Mouse (Mus musculus): ENCODE measurements around the gene Gm48552. TPM values are rescaled to one million over a fixed set of nuclear protein-coding genes. Genes with fewer than 3 reads are reported as not detected.

Gm48552 gene
- polyA plus RNA-seq, 1 experiment from 2014 or later = 0.61 TPM

- Histone ChIP-seq H3K9me3 (ENCODE audit: control insufficient read depth, low read length) (no peaks in the 10 kb centered on the region), H3K27me3 (ENCODE audit: control insufficient read depth, insufficient read depth, low read length) (no peaks in the 10 kb centered on the region), H3K27ac (ENCODE audit: low read depth, low read length) (no peak overlapping the region), H3K4me1 (ENCODE audit: control insufficient read depth, insufficient read depth, low read length) (peaks cover 12% of the 10 kb centered on the region), H3K36me3 (ENCODE audit: control insufficient read depth, insufficient read depth, low read length) (peaks cover 8% of the 10 kb centered on the region; the same call in 1 of the 2 replicates), H3K4me2 (replicated peaks; ENCODE audit: low read depth, low read length) (no peak overlapping the region), H3K9ac (ENCODE audit: low read depth, low read length) (no peak overlapping the region), H3K4me3 (ENCODE audit: low read length) (no peak overlapping the region)
- WGBS = 94% methylated on average over 6 of the region's 6 CpGs
- no peak for ATAC-seq (ENCODE audit: low FRiP score, low TSS enrichment)
These were observed 8.9 kb upstream of the Gm48552 start for GRCm38 (mm10) chr10:81379809-81380378.

- no peak overlapping the region for H3K4me2 ChIP-seq (replicated peaks; ENCODE audit: low read depth, low read length)
- peaks cover 13% of the 10 kb centered on the region for H3K4me1 ChIP-seq (ENCODE audit: control insufficient read depth, insufficient read depth, low read length)
- peaks cover 13% of the 10 kb centered on the region for H3K36me3 ChIP-seq (ENCODE audit: control insufficient read depth, insufficient read depth, low read length)
- H3K4me3 ChIP-seq (ENCODE audit: low read length) = no peak overlapping the region
- no peaks in the 10 kb centered on the region for H3K9me3 ChIP-seq (ENCODE audit: control insufficient read depth, low read length)
- WGBS = 80% methylated on average over 5 of the region's 5 CpGs
- no peak overlapping the region for H3K9ac ChIP-seq (ENCODE audit: low read depth, low read length)
- ATAC-seq (ENCODE audit: low FRiP score, low TSS enrichment) = no peak
- 0 out of 2 replicates have a peak overlapping the region, but pooled peaks have one; percentile 9 for H3K27ac ChIP-seq (ENCODE audit: low read depth, low read length)
- H3K27me3 ChIP-seq (ENCODE audit: control insufficient read depth, insufficient read depth, low read length) = no peaks in the 10 kb centered on the region
These were observed 6.8 kb upstream of the Gm48552 start for GRCm38 (mm10) chr10:81382039-81382438.

- Histone ChIP-seq H3K36me3 (ENCODE audit: control insufficient read depth, insufficient read depth, low read length) (peaks cover 30% of the 10 kb centered on the region), H3K4me1 (ENCODE audit: control insufficient read depth, insufficient read depth, low read length) (peaks cover 9% of the 10 kb centered on the region), H3K9ac (ENCODE audit: low read depth, low read length) (peak within 1 kb of the TSS; percentile 83), H3K27me3 (ENCODE audit: control insufficient read depth, insufficient read depth, low read length) (no peaks in the 10 kb centered on the region), H3K27ac (ENCODE audit: low read depth, low read length) (peak within 1 kb of the TSS; percentile 82), H3K4me3 (ENCODE audit: low read length) (peak within 1 kb of the TSS; percentile 98), H3K9me3 (ENCODE audit: control insufficient read depth, low read length) (no peaks in the 10 kb centered on the region), H3K4me2 (replicated peaks; ENCODE audit: low read depth, low read length) (peak within 1 kb of the TSS; percentile 69)
- 4% methylated on average over 52 of the region's 54 CpGs for WGBS
- ATAC-seq (ENCODE audit: low FRiP score, low TSS enrichment) = peak; percentile 93
These were observed 4.8 kb upstream of the Gm48552 start, which contains the start of the genes Dohh and Gm48551 for GRCm38 (mm10) chr10:81383802-81384604. Gene Dohh (plus strand): TSS chr10:81384428. Gene Gm48551 (plus strand): TSS chr10:81384466.

- Histone ChIP-seq H3K27me3 (ENCODE audit: control insufficient read depth, insufficient read depth, low read length) (no peaks in the 10 kb centered on the region), H3K4me1 (ENCODE audit: control insufficient read depth, insufficient read depth, low read length) (peaks cover 13% of the 10 kb centered on the region), H3K27ac (ENCODE audit: low read depth, low read length) (peak overlapping the region; percentile 82), H3K9ac (ENCODE audit: low read depth, low read length) (peak overlapping the region; percentile 83), H3K9me3 (ENCODE audit: control insufficient read depth, low read length) (no peaks in the 10 kb centered on the region), H3K36me3 (ENCODE audit: control insufficient read depth, insufficient read depth, low read length) (peaks cover 30% of the 10 kb centered on the region), H3K4me2 (replicated peaks; ENCODE audit: low read depth, low read length) (peak overlapping the region; percentile 69), H3K4me3 (ENCODE audit: low read length) (peak overlapping the region; percentile 98)
- WGBS = under 1% methylated on average over 19 of the region's 19 CpGs
- peak; percentile 13; the same call in 1 of the 2 replicates for ATAC-seq (ENCODE audit: low FRiP score, low TSS enrichment)
These were observed 4.2 kb upstream of the Gm48552 start for GRCm38 (mm10) chr10:81384605-81384982.

GRCm38 (mm10) chr10:81385603-81386306, 3.0 kb upstream of the Gm48552 start:
- H3K9ac ChIP-seq (ENCODE audit: low read depth, low read length) = no peak overlapping the region
- ATAC-seq (ENCODE audit: low FRiP score, low TSS enrichment) = no peak
- H3K36me3 ChIP-seq (ENCODE audit: control insufficient read depth, insufficient read depth, low read length) = peaks cover 30% of the 10 kb centered on the region
- H3K9me3 ChIP-seq (ENCODE audit: control insufficient read depth, low read length) = no peaks in the 10 kb centered on the region
- H3K4me2 ChIP-seq (replicated peaks; ENCODE audit: low read depth, low read length) = peak overlapping the region; percentile 69
- H3K4me3 ChIP-seq (ENCODE audit: low read length) = peak overlapping the region; percentile 98; the same call in 1 of the 2 replicates
- H3K27me3 ChIP-seq (ENCODE audit: control insufficient read depth, insufficient read depth, low read length) = no peaks in the 10 kb centered on the region
- peaks cover 14% of the 10 kb centered on the region for H3K4me1 ChIP-seq (ENCODE audit: control insufficient read depth, insufficient read depth, low read length)
- H3K27ac ChIP-seq (ENCODE audit: low read depth, low read length) = no peak overlapping the region
- WGBS = 83% methylated on average over 22 of the region's 22 CpGs

- Histone ChIP-seq H3K36me3 (ENCODE audit: control insufficient read depth, insufficient read depth, low read length) (peaks cover 32% of the 10 kb centered on the region), H3K9me3 (ENCODE audit: control insufficient read depth, low read length) (no peaks in the 10 kb centered on the region), H3K9ac (ENCODE audit: low read depth, low read length) (no peak overlapping the region), H3K4me3 (ENCODE audit: low read length) (no peak overlapping the region), H3K27me3 (ENCODE audit: control insufficient read depth, insufficient read depth, low read length) (no peaks in the 10 kb centered on the region), H3K4me2 (replicated peaks; ENCODE audit: low read depth, low read length) (no peak overlapping the region), H3K27ac (ENCODE audit: low read depth, low read length) (no peak overlapping the region), H3K4me1 (ENCODE audit: control insufficient read depth, insufficient read depth, low read length) (peaks cover 15% of the 10 kb centered on the region)
- no peak for ATAC-seq (ENCODE audit: low FRiP score, low TSS enrichment)
- WGBS = 95% methylated on average over 20 of the region's 20 CpGs
These were observed 1.1 kb upstream of the Gm48552 start for GRCm38 (mm10) chr10:81387716-81388115.

- Histone ChIP-seq H3K36me3 (ENCODE audit: control insufficient read depth, insufficient read depth, low read length) (peaks cover 32% of the 10 kb centered on the region), H3K9me3 (ENCODE audit: control insufficient read depth, low read length) (no peaks in the 10 kb centered on the region), H3K4me1 (ENCODE audit: control insufficient read depth, insufficient read depth, low read length) (peaks cover 27% of the 10 kb centered on the region), H3K9ac (ENCODE audit: low read depth, low read length) (no peak overlapping the region), H3K27ac (ENCODE audit: low read depth, low read length) (no peak overlapping the region), H3K4me2 (replicated peaks; ENCODE audit: low read depth, low read length) (no peak overlapping the region), H3K27me3 (ENCODE audit: control insufficient read depth, insufficient read depth, low read length) (no peaks in the 10 kb centered on the region), H3K4me3 (ENCODE audit: low read length) (no peak overlapping the region)
- 46% methylated on average over 3 of the region's 3 CpGs for WGBS
- ATAC-seq (ENCODE audit: low FRiP score, low TSS enrichment) = no peak
These were observed 568 bp downstream of the Gm48552 start for GRCm38 (mm10) chr10:81389373-81389772.

- peak; percentile 43; the same call in 1 of the 2 replicates for ATAC-seq (ENCODE audit: low FRiP score, low TSS enrichment)
- WGBS = 62% methylated on average over 23 of the region's 23 CpGs
- no peak overlapping the region for H3K4me3 ChIP-seq (ENCODE audit: low read length)
- H3K27me3 ChIP-seq (ENCODE audit: control insufficient read depth, insufficient read depth, low read length) = no peaks in the 10 kb centered on the region
- H3K9ac ChIP-seq (ENCODE audit: low read depth, low read length) = no peak overlapping the region
- H3K4me2 ChIP-seq (replicated peaks; ENCODE audit: low read depth, low read length) = no peak overlapping the region
- peaks cover 26% of the 10 kb centered on the region for H3K4me1 ChIP-seq (ENCODE audit: control insufficient read depth, insufficient read depth, low read length)
- H3K9me3 ChIP-seq (ENCODE audit: control insufficient read depth, low read length) = no peaks in the 10 kb centered on the region
- H3K27ac ChIP-seq (ENCODE audit: low read depth, low read length) = no peak overlapping the region
- H3K36me3 ChIP-seq (ENCODE audit: control insufficient read depth, insufficient read depth, low read length) = peaks cover 32% of the 10 kb centered on the region
These were observed 1.2 kb downstream of the Gm48552 start for GRCm38 (mm10) chr10:81389801-81390677.
